Mouse (Mus musculus): ENCODE results near the gene Arnt.
A peak's percentile ranks its signal among the peaks of the same experiment; 100 is the strongest.

Arnt gene

DNA sequence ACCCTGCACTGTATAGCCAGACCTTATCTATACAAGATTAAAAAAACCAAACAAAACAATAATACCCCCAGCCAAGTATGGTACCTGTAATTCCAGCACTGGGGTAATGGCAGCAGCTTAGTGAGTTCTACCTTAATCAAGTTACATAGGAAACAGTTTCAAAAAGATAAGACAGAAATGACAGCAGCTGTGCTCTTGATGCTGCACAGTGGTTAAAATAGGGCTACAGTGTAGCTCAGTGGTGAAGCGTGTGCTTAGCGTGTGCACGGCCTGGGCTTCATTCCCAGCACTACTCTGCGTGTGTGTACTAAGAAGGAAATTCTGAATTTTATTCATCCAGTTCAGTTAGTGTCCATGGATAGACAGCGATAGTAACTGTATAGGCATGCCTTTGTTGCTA is 22.2 kb downstream of the Arnt start:
- DNase-seq (ENCODE audit: low spot score in 2 of 2) = no peak

DNA sequence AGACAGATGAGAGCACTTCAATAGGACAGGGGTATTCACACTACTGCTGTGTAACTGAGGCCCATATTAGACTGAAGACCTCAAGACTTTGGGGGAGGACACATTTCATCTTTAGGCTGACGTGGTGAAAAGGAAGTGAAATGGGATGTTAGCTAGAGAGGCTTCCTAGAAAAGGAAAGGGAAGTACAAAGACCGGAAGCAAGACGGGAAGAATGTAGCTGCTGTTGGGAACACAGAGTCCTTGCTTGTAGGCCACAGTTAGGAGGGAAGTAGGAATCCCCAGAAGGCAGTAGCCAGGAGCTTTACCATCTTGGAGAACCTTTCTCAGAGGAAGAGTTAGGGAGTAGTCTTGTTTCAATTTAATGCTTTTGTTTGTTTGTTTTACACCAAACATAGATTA is 23.6 kb downstream of the Arnt start:
- no peak for DNase-seq (ENCODE audit: low spot score in 2 of 2)

DNA sequence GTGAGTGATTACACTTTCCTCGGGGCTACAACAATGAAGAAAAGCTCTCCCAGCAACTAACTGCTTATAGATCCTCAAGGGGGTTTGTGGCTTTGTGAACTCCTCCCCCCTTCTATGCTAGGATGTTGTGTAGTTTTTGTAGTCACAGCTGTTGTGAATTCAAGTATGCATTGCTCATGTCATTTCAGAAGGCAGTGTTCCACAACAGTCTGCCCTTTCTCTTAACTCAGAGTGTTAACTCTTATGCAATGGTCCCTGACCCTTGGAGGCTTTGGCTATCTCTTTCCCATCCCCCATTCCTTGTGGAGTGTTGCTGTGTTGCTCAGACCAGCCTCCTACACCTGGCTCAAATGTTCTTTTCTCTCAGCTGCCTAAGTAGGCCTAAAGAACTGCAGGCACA is 25.2 kb downstream of the Arnt start:
- DNase-seq (ENCODE audit: low spot score in 2 of 2) = no peak

DNA sequence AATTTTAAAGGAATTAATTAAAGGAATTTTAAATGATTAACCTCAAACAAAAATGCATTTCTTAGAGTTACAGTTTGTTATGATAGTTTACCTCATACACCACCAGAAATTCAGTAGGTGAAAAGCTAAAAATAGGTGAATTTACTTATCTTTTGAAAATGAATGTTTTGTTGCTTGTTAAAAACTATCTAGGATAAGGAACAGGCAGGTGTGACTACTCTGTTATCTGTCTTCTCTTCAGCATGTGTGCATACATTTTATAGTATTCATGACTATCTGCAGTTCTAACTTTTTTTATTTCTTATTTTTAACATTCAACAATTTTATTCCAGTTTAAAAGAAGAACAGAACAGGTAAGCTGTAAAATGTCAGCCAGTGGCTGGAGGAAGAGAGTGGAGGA is 29.7 kb downstream of the Arnt start:
- DNase-seq (ENCODE audit: low spot score in 2 of 2) = no peak

DNA sequence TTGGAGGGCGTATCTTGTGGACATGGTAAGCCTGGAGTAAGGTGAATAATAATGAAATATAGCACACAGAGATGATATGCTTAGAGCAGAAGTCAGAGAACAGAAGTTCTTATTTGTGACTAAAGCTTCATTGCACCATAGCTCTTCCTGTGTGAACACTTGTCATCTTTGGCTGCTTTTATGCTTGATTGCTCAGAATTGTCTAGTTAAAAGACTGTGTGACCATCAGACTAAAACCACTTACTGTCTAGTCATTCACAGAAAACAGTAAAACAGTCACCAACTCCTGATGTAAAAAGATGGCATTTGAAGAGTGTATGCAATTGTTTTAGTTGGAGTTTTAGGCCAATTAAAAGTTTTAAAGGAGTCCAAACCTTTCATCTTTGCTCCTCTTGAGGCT is 44.8 kb downstream of the Arnt start:
- no peak for DNase-seq (ENCODE audit: low spot score in 2 of 2)

DNA sequence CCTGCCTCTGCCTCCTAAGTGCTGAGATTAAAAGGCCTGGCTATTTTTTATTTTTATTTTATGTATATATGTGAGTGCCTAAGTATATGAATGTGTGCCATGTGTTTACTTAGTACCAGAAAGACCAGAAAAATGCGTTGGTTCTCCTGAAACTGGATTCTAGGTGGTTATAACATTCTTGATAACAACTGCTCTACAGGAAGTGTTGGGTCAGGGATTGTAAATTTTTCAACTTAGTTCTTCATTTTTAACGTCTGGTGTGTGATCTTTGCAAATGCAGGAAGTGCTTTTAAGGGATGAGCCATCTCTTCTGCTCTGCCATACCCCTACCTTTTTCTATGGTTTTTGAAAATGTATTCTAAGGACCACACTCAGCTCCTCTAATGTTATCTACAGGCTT is 52.2 kb downstream of the Arnt start:
- no peak for DNase-seq (ENCODE audit: low spot score in 2 of 2)

DNA sequence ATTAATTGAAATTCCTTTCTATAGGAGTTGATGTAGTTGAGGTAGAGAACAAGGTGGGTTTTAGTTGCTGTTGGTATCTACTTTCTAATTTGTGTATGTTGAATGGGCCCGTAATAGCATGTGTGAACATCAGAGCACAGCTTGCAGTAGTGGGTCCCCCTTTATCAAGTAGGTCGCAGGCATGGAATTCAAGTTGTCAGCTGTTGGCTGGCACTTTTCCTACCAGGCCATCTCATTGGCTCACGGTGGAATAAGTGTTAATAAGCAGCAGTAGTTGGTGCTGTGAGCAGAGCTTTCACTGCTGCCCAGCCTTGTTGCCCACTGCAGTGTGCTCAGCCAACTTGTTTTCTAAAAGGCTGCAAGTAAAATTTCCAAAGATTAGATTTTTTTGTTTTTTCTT is 54.5 kb downstream of the Arnt start:
- no peak for DNase-seq (ENCODE audit: low spot score in 2 of 2)

DNA sequence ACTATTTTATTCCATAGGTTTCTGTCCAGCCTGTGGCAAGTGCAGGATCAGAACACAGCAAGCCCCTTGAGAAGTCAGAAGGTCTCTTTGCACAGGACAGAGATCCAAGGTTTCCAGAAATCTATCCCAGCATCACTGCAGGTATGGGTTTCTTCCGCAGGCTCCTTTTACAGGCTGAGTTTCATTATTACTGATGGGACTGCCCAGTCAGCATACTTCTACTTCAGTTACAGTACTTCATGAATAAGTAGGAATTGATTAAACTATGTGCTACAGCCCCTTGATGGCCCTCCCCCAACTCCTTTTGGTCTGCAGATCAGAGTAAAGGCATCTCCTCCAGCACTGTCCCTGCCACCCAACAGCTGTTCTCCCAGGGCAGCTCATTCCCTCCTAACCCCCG is 56.0 kb downstream of the Arnt start:
- no peak for DNase-seq (ENCODE audit: low spot score in 2 of 2)

DNA sequence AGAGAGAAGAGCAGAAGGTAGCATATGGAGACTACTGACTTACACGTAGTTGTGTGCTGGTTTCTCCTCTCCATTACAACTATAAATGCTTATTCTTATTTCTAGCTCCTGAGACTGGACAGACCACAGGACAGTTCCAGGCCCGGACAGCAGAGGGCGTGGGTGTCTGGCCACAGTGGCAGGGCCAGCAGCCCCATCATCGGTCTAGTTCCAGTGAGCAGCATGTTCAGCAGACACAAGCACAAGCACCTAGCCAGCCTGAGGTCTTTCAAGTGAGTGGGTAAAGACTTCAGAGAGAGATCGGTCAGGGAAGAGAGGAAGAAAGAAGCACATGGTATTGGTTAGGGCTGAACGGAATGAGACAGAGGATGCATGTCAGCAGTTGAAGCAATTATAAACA is 60.2 kb downstream of the Arnt start:
- DNase-seq (ENCODE audit: low spot score in 2 of 2) = peak; percentile 28 to 64

DNA sequence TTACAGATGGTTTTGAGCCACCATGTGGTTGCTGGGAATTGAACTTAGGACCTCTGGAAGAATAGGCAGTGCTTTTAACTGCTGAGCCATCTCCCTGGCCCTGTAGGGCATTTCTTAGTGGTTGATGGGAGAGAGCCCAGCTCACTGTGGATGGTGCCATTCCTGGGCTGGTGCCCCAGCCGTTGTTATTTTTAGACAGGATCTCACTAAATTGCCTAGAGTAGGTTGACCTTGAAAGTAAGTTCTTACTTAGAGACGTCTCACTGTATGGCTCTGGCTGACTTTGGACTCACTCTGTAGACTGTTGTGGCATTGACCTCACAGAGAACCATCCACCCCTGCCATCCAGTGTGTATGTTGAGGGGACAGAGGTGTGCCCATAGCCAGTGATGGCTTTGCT is 64.0 kb downstream of the Arnt start:
- no peak for DNase-seq (ENCODE audit: low spot score in 2 of 2)

DNA sequence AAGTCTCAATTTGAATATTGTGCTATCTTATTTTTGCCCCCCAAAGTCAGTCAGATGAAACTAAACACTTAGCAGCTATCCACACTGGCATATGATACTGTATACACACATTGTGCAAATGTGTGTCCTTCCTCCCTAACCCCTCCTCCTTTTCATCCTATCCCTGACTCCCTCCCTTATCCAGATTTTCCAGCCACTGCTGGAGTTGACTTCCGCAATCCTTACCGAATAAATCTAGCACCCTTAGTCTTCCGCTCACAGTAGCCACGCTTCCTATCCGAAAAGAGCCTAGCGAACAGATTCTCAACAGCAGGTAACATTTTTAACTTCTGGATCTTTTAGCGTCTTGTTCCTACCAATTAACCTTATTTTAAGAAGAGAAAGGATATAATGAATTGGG is 64.8 kb downstream of the Arnt start, which contains the start of gene Ctsk:
Ctsk (plus strand) TSS at position 233 of the 400 bp plus-strand sequence.
- DNase-seq (ENCODE audit: low spot score in 2 of 2) = no peak

DNA sequence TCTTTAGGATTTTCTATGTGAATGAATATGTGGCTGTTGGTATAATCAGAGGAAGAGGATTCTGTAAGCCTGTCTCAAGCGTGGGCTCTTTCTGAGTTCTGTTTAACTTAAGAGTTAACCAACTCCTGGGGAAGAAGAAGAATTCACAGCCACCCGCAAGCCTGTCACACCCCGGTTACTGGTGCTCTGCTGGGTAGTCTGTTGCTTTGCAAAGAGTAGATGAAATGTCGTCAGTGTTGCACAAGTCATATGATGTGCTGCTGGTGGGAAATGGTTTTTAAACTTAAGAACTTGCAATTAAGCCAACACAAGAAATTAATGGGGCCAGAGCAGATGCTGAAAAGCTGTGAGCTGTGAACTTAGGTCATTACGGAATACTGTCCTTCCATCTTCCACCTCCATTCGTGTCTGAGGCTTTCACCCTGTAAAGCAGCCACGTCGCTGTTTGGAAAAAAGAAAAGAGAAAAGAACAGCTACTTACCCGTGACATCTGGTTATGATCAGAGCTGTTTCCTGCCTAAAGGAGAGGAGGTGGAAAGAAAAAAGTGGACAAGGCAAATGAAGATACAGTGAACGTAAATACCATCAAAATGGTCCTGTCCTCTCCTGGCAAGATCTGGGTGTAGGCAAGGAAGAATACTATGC is 65.4 kb downstream of the Arnt start:
- DNase-seq (ENCODE audit: low spot score in 2 of 2) = no peak

DNA sequence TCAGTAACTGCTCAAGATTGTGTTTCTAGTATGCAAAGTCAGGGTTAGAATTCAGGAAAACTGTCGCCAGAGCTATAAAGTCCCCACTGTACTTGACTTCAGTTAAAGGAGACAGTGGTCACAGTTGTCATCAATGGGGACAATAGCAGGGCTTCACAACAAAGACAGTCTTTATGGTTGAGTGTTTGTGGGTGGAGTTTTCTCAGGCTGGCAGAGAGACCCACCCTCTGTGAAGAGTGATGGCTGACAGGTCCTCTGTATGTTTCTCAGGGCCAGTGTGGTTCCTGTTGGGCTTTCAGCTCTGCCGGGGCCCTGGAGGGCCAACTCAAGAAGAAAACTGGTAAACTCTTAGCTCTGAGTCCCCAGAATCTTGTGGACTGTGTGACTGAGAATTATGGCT is 68.1 kb downstream of the Arnt start:
- no peak for DNase-seq (ENCODE audit: low spot score in 2 of 2)

DNA sequence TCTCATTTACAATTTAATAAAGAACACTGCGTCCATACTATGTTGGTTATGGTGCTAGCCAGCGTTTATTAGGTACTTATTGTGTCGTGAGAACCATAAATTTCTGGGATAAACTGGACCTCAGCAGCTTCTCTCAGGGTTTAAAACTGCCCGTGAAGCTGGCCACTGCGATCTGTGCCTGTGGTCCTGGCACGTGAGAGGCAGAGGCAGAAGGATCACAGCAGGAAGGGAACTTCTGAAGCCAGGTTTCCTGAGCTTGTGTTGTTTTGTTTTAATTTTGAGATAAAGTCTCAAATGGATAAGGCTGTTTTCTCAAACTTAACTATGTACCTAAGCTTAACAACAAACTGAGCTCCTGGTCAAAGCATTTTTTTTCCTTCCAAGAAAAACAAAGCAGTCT is 75.2 kb downstream of the Arnt start:
- DNase-seq (ENCODE audit: low spot score in 2 of 2) = no peak

DNA sequence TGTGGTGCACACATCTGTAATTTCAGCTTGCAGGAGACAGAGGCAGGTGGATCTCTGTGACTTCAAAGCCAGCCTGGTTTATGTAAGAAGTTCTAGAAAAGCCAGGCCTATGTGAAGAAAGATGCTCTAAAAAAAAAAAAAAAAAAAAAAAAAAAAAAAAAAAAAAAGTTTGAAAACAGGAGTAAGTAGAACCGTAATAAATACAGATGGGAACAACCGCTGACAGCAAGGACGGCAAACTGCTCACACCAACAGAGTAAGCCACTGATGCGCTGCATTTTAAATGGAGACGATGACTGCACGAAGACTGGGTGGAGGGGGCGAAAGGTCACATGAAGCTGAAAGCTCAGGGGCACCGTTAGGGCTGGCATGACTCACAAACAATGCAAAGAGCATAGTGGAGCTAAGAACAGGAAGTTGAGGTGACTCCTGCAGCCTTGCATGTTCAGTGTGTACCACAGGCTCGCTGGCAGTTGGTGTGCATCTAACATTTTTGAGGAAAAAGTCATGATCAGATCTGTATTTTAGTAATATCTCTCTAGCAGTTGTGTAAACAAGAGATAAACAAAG is 77.5 kb downstream of the Arnt start:
- no peak for DNase-seq (ENCODE audit: low spot score in 2 of 2)

DNA sequence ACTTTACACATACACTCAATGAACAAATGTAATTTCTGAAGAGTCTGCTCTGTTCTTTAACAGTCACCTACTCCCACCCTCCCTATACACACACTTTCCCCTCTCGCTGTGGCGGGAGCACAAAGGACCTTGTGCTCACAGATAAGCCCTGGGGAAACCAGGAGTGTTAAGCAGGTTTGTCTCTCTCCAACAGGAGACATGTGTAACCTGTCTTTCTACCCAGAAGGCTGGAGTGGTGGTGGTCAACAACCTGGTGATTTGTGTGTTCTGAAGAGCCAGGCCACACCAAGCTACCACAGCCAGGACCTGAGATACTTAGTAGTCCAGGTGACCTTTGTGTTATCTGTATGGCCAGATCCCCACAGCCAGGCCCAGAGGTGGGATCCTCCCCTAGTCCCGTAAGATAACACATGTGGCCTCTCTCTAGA is 82.4 kb downstream of the Arnt start:
- no peak for DNase-seq (ENCODE audit: low spot score in 2 of 2)

DNA sequence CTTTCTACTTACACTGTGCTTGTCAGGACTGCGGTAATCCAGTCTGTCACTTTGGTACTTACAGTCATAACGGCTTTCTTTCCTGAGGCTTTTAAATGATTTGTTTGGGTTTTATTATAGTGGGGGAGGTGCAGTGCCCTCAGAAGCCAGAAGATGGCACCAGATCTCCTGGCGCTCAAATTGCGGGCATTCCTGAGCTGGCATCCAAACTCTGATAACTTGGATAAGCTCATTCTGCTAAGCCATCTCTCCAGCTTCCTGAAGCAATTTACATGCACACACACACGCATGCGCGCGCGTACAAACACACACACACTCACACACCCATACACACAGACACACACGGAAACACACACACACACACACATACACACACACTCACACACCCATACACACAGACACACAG is 83.3 kb downstream of the Arnt start:
- peak in 1 of 2 experiments; percentile 25 for DNase-seq (ENCODE audit: low spot score in 2 of 2)

DNA sequence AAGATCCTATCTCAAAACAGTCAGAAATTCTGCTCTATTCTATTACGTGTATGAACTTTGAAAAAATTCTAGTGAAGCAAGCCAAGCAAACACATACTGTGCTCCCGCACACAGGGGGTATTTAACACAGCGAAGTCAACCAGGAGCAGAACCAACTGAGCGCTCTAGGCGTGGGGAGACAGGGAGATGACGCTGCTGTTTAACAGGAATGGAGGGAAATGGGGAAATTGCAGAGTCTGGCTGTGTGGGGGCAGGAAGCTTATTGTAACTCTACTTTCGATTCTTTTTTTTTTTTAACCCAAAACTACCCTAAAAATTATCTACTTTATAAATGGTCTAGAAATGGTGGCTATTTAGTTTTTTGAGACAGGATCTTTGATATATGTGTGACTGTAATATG is 84.7 kb downstream of the Arnt start:
- DNase-seq (ENCODE audit: low spot score in 2 of 2) = no peak

DNA sequence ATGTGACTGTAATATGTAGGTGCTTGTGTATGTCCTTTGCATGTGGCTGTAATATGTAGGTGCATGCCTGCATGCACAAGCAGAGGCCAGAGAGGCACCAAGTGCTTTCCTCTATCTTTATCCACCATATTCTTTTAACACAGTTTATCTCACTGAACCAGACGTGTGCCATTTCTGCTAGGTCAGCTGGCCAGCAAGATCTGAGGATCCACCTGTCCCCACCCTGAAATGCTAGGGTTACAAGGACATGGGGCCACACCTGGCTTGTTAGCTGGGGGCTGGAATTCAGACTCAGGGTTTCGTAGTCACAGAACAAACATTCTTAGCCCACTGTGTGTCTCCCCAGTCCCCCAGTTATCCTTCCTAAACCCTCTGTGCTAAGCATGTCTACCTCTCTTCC is 85.1 kb downstream of the Arnt start:
- no peak for DNase-seq (ENCODE audit: low spot score in 2 of 2)

DNA sequence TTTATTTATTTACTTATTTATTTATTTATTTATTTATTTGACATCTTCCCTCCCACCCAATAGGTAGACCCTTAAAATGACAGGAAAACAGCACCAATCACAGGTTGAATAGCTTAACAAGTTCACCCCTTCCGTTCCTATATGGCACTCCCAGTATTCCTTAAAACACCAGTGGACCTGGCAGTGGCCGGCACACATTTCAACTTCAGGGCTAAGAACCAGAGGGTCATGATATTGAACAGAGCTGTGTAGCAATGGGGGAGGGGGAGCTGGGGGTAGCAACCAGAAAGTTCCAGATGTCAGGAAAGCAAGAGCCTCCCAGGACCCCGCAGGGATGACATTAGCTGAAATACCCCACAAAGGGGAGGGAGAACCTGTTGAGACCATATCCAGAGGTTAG is 85.9 kb downstream of the Arnt start:
- DNase-seq (ENCODE audit: low spot score in 2 of 2) = no peak

DNA sequence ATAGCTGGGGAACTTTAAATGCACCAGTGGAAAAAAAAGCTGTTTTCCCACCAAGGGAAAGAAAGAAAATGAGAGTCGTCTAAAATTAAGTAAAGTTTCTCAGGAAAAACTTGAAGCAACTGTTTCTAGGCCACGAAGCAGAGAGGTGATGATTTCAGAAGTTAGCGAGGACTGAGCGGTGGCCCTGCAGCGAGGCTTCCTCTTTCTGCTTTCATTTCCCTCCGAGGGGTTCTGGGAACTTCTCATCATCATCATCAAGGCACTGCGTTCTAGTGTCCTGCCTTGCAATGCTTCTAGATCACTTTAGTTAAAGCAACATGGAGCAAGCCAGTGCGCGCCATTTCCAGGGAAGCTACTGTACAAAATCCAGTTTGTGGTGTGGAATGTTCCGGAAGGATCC is 87.0 kb downstream of the Arnt start:
- no peak for DNase-seq (ENCODE audit: low spot score in 2 of 2)

DNA sequence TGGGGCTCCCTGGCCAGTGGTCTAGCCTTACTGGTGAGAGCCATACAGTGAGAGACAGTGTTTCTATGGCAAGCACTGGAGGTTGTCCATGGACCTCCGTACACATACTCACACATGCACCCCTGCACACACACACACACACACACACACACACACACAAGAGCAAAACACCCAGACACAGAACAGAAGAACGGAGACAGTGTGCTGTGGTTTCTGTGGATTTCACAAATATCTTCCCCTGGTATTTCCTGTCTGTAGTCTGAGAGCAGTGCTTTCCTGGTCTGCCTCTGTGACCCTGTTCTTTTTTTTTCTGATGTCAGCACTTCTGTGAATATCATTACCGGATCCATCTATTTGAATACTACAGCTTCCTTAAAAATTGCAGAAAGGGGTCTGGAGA is 89.5 kb downstream of the Arnt start:
- DNase-seq (ENCODE audit: low spot score in 2 of 2) = no peak

DNA sequence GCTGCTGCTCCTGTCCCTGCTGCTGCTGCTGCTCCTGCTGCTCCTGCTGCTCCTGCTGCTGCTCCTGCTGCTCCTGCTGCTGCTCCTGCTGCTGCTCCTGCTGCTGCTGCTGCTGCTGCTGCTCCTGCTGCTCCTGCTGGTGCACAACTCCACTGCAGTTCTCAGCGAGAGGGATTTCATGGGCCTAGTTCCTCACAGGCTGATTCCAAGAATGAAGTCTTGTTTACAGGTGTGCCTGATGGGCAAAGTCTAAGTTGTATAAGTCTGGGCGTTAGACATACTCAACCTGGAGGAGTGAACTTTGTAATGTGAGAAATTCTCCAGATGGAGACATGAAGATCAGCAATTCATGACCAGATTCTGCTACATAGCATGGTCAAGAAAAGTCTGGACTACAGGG is 90.5 kb downstream of the Arnt start:
- no peak for DNase-seq (ENCODE audit: low spot score in 2 of 2)

DNA sequence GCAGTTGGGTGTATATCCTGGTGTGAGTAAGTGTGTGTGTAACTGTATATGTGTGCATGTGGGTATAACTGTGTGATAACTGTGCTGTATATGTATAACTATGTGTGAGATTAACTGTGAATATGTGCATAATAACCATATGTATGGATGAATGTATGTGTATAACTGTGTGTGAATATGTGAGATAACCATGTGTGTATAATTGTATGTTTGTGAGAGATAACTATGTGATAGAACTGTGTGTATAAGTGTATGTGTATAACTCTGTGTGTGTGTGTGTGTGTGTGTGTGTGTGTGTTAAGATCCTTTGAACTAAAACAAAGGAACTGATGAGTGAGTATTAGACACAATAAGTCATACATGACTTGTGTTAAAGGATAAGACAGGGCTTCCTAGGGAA is 91.9 kb downstream of the Arnt start:
- DNase-seq (ENCODE audit: low spot score in 2 of 2) = no peak

Data from urinary bladder, postnatal 4 days (tissue).